Mouse (Mus musculus) lung, embryonic 16.5 days (tissue): ENCODE data around the gene Vdr. TPM values are rescaled to one million over a fixed set of nuclear protein-coding genes. Genes with fewer than 3 reads are reported as not detected.
"Not testable (repeated sequence)": the region's sequence is repeated elsewhere in the genome, so short reads cannot be mapped to it uniquely, and the experiment has no call there.

Experiments
- ATAC-seq: fragments of 200-750 bp; cut with Nextera tagmentation; 2 replicates; pipeline ENCODE4 v1.8.0; 2017; ENCODE audit warnings: low read depth, mild to moderate bottlenecking, moderate library complexity
- H3K27ac ChIP-seq: fragments of 300-500 bp; sonication (generic); 2 replicates; pipeline ENCODE4 v1.5.1; 2014; ENCODE audit warnings: mild to moderate bottlenecking, control low read depth, low read length
- H3K27me3 ChIP-seq: fragments of 300-500 bp; sonication (generic); 2 replicates; pipeline ENCODE4 v1.6.1; 2014; ENCODE audit warnings: low read depth, low read length, mixed read lengths; ENCODE audit not compliant: control insufficient read depth, insufficient read depth
- H3K36me3 ChIP-seq: fragments of 300-500 bp; sonication (generic); 2 replicates; pipeline ENCODE4 v1.6.1; 2014; ENCODE audit warnings: low read length; ENCODE audit not compliant: control insufficient read depth, insufficient read depth
- H3K4me1 ChIP-seq: fragments of 300-500 bp; sonication (generic); replicated peaks from 2 replicates; pipeline ENCODE4 v1.6.1; 2014; ENCODE audit warnings: low read length, mixed read lengths; ENCODE audit not compliant: control insufficient read depth, insufficient read depth
- H3K4me2 ChIP-seq: fragments of 300-500 bp; sonication (generic); 2 replicates; pipeline ENCODE4 v1.6.1; 2014; ENCODE audit warnings: low read depth, low read length, control low read depth
- H3K4me3 ChIP-seq: fragments of 300-500 bp; sonication (generic); 2 replicates; pipeline ENCODE4 v1.5.1; 2014; ENCODE audit warnings: mild to moderate bottlenecking, low read length, control low read depth
- H3K9ac ChIP-seq: fragments of 300-500 bp; sonication (generic); 2 replicates; pipeline ENCODE4 v1.6.1; 2014; ENCODE audit warnings: low read length, control low read depth
- H3K9me3 ChIP-seq: fragments of 300-500 bp; sonication (generic); 2 replicates; pipeline ENCODE4 v1.6.1; 2016; ENCODE audit warnings: low read length; ENCODE audit not compliant: control insufficient read depth
- WGBS: fragments of 180-500 bp; shearing (Covaris S2); extraction: QIAGEN DNeasy Blood & Tissue Kit; methylation state at CpG from one replicate; pipeline ENCODE4 v1.1.7; 2014; 5-methylcytosine and 5-hydroxymethylcytosine counted together
- polyA plus RNA-seq: library from polyadenylated mRNA; unstranded; fragments of >200 nt; fragmentation: Nextera tagmentation; extraction: Ambion mirVana; gene quantifications from 2 replicates; pipeline ENCODE4 v1.2.1, GENCODE M21; 2015

Gene Vdr
- polyA plus RNA-seq, 1 experiment from 2014 or later = 1.7 TPM

DNA sequence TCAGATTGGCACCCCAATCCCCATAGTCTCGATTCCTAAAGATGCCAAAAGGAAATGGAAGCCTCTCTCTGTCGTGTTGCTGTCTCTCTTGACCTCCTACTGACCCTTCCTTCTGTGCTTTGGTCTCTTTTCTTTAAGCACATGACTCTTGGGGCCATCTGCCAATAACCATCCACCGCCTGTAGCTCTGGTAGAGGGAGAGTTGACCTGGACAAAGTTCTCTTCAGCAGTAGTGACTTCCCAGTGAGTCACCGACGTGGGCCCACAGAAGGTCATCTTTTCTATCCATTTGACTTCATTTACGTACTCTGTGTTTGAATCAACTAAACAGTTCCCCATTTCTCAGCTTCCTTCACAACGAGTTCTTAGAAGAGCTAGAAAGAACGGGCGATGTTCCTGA is 30.0 kb downstream of the Vdr start:
- Histone ChIP-seq H3K27me3 (no peaks in the 10 kb centered on the region), H3K4me2 (no peak overlapping the region), H3K4me1 (no peaks in the 10 kb centered on the region), H3K4me3 (no peak overlapping the region), H3K9ac (no peak overlapping the region), H3K36me3 (no peaks in the 10 kb centered on the region), H3K9me3 (no peaks in the 10 kb centered on the region), H3K27ac (no peak overlapping the region)
- ATAC-seq = no peak
- whole genome bisulfite sequencing = 72% methylated on average over 9 of the region's 9 CpGs

DNA sequence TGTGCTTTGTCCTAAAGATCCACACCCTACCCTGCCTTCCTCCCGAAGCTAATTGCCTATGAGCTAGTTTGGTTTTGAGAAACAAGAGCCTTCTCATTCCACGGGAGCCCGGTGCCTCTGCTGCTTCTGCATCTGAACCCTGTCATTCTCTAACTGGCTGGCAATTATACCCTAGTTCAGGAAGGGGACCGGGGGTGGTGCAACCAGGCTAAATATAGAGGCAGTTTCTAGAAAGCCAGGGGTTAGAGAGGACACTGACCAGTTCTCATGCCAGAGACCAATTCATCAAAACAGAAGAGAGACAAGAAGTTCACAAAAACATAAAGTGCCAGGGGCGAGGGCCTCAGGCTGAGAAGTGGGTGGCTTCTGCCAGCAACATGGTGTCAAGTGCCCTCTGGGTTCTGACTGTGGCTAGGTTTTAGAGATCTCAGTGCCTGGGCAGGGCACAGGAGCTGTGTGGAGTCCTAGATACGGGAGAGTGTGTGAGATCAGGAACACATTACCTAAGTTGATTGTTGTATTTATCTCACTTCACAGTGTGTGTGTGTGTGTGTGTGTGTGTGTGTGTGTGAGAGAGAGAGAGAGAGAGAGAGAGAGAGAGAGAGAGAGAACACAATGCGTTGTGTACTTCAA is 31.6 kb downstream of the Vdr start:
- 54% methylated on average over 7 of the region's 7 CpGs for WGBS
- Histone ChIP-seq H3K27ac (no peak overlapping the region), H3K4me1 (no peaks in the 10 kb centered on the region), H3K9ac (no peak overlapping the region), H3K36me3 (no peaks in the 10 kb centered on the region), H3K9me3 (no peaks in the 10 kb centered on the region), H3K4me3 (no peak overlapping the region), H3K27me3 (no peaks in the 10 kb centered on the region), H3K4me2 (no peak overlapping the region)
- ATAC-seq = no peak

DNA sequence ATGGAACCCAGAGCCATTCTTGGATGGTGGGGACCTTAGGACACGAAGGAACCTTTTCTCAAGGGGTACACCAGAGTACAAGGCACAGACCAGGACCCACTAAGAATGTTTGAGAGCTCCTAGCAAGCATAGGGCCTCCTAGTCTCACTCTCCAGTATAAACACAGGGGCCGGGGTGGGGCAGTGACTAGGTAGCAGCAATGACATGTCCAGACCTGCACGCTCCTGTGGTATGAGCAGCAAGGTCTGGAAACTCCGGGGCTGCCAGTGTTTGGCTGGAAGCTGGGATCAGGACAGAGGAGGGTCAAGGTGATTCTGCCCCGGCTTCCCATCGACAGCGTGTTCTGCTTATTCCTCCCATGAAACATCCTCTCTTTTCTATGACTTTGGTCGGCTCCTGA is 34.6 kb downstream of the Vdr start:
- H3K9ac ChIP-seq = no peak overlapping the region
- H3K4me1 ChIP-seq = no peaks in the 10 kb centered on the region
- H3K27me3 ChIP-seq = no peaks in the 10 kb centered on the region
- ATAC-seq = no peak
- H3K4me2 ChIP-seq = no peak overlapping the region
- no peak overlapping the region for H3K27ac ChIP-seq
- H3K9me3 ChIP-seq = no peaks in the 10 kb centered on the region
- no peaks in the 10 kb centered on the region for H3K36me3 ChIP-seq
- no peak overlapping the region for H3K4me3 ChIP-seq
- 73% methylated on average over 8 of the region's 8 CpGs for WGBS

DNA sequence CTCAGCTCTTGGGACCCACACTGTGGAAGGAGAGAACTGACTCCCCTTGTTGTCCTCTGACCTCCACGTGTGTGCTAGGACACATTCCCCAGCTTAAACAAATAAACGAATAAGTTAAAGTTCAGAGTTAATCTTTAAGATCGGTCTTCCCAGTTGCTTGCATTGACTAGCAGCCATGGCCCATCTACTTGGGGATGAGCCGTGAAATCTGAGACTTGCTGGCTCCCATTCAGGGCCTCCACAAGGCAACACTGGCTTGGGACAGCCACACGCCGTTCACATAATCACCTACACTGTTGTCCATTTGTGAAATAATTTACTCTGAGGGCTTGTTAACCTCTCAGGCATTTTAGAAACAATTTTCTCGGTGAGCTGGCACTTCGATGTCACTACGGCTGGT is 36.7 kb downstream of the Vdr start:
- WGBS = 46% methylated on average over 9 of the region's 9 CpGs
- Histone ChIP-seq H3K4me2 (no peak overlapping the region), H3K4me1 (no peaks in the 10 kb centered on the region), H3K27ac (no peak overlapping the region), H3K9me3 (no peaks in the 10 kb centered on the region), H3K27me3 (no peaks in the 10 kb centered on the region), H3K4me3 (no peak overlapping the region), H3K36me3 (no peaks in the 10 kb centered on the region), H3K9ac (no peak overlapping the region)
- no peak for ATAC-seq

DNA sequence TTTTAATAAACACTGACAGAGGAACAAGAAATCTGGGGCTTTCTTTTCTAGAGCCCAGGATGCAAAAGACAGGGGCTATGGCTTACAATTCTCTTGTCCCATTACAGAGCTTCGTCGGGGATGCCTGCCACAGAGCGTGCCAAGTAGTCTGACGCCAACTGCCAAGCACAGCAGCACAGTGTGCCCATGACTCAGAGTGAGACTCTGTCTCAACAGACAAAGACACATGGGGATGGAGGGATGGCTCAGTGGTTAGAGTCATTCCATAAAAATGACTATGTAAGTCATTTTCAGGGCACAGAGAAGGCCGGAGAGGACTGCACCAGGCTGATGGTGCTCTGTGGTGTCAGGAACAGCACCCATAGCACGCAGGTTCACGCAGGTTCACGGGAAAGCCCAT is 38.3 kb downstream of the Vdr start:
- H3K27me3 ChIP-seq = no peaks in the 10 kb centered on the region
- H3K4me1 ChIP-seq = no peaks in the 10 kb centered on the region
- H3K4me3 ChIP-seq = no peak overlapping the region
- no peak overlapping the region for H3K27ac ChIP-seq
- no peak overlapping the region for H3K9ac ChIP-seq
- no peaks in the 10 kb centered on the region for H3K36me3 ChIP-seq
- H3K9me3 ChIP-seq = no peaks in the 10 kb centered on the region
- ATAC-seq = no peak
- H3K4me2 ChIP-seq = no peak overlapping the region
- WGBS = 89% methylated on average over 8 of the region's 8 CpGs

DNA sequence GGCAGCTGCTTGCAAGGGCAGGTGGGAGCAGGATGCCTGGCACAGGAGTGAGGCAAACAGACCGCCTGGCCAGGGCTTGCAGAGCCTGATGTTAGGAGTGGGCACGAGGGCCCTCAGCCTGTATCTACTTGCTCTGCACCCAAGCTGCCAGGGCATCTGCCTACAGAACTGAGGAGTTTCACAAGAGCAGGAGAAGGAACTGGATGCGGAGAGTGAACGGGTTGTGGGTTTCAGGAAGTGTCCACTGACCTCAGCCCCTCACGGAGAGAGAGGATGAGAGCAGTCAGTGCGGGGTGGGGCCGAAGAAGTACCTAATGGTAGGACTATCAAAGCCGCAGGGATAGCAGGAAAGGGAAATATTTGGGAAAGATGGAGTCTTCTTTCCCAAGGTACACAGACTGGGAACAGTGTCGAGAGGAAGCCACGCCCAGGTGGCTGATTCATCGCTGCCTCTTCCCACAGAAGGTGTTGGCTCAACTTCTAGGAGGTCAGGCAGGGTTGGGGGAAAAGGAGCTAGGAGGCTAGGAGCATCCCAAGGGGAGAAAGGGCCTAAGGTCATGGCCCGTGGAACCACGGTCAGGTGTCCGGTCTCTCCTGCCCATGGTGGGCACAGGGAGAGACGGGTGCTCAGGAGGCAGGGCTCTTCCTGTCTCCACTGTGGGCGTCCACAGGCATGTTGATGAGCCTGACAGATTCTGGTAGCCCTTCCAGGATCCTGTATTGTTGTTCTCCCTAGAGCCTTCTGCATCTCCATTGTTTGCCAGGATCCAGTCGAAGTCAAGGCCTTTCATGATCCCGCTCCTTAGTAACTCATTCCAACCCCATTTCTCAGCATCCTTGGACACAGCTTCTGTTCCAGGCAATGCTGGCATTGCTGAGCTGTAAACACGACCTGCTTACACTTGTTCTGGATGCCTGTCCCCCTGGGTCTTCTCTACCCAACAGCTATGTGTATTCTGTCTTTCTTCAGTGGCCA is 39.1 kb downstream of the Vdr start:
- Histone ChIP-seq H3K9me3 (no peaks in the 10 kb centered on the region; the same call in 1 of the 2 replicates), H3K4me3 (no peak overlapping the region), H3K27ac (no peak overlapping the region), H3K4me2 (no peak overlapping the region), H3K4me1 (no peaks in the 10 kb centered on the region), H3K36me3 (no peaks in the 10 kb centered on the region), H3K27me3 (no peaks in the 10 kb centered on the region), H3K9ac (no peak overlapping the region)
- 73% methylated on average over 19 of the region's 19 CpGs for WGBS
- no peak for ATAC-seq

DNA sequence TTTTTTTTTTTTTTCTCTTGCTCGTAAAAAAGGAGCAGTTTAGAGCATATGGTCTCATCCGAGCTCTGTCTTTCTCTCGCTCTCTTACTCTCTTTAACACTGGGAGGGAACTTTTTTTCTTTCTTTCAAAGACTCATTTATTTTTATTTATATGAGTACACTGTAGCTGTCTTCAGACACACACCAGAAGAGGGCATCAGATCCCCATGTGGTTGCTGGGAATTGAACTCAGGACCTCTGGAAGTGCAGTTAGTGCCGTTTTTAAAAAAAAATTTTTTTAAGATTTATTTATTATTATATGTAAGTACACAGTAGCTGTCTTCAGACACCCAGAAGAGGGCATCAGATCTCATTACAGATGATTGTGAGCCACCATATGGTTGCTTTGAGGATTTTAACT is 40.3 kb downstream of the Vdr start:
- not testable (repeated sequence) for H3K9me3 ChIP-seq, H3K36me3 ChIP-seq, H3K4me1 ChIP-seq, H3K9ac ChIP-seq, H3K4me2 ChIP-seq, ATAC-seq, H3K27me3 ChIP-seq, H3K4me3 ChIP-seq, H3K27ac ChIP-seq
- WGBS = 73% methylated on average over 4 of the region's 4 CpGs

DNA sequence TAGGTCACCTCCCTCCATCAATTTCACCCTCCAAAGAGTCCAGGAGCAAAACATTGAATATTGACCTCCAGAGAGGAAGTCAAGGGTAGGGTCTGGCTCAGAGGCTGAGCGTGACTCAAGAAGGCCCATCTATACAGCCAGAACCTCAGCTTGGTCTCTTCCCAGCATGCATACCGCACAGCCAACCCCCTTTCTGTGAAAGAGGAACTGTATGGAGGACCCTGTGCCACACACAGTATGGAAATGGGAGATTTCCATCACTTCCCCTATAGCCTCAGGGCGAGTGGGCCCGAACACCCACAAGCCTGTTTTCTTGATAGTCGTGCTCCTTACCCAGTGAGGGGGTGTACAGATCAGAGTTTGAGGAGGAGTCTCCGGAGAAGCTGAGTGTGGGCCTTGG is 41.4 kb downstream of the Vdr start:
- Histone ChIP-seq H3K9me3 (peaks cover 3% of the 10 kb centered on the region), H3K27me3 (no peaks in the 10 kb centered on the region), H3K4me3 (no peak overlapping the region), H3K4me1 (peaks cover 9% of the 10 kb centered on the region), H3K27ac (no peak overlapping the region), H3K36me3 (no peaks in the 10 kb centered on the region), H3K9ac (no peak overlapping the region), H3K4me2 (no peak overlapping the region)
- ATAC-seq = no peak
- 88% methylated on average over 6 of the region's 6 CpGs for WGBS

DNA sequence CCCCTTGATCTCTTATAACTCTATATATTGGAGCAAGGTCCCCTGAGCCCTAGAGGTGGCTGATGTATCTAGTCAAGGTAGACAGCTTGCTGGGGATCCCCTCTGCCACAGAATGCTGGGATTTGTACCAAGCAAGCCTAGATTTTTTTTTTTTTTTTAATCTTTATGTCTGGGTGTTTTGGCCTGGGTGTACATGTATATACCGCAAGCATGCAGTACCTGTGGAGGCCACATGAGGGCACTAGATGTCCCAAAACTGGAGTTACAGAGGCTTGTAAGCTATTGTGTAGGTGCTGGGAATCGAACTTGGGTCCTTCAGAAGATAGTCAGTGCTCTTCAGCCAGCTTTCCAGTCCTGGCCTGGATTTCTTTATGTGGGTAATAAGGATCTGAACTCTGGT is 44.4 kb downstream of the Vdr start:
- WGBS = 95% methylated on average over 2 of the region's 2 CpGs
- ATAC-seq = no peak
- no peaks in the 10 kb centered on the region for H3K36me3 ChIP-seq
- H3K4me1 ChIP-seq = peaks cover 17% of the 10 kb centered on the region
- H3K27me3 ChIP-seq = no peaks in the 10 kb centered on the region
- H3K4me3 ChIP-seq = no peak overlapping the region
- peaks cover 3% of the 10 kb centered on the region for H3K9me3 ChIP-seq
- no peak overlapping the region for H3K27ac ChIP-seq
- H3K4me2 ChIP-seq = no peak overlapping the region
- no peak overlapping the region for H3K9ac ChIP-seq
